Mouse (Mus musculus): ENCODE results near the gene Dlg1.
"Not testable (repeated sequence)": the region's sequence is repeated elsewhere in the genome, so short reads cannot be mapped to it uniquely, and the experiment has no call there.

Dlg1 gene

DNA sequence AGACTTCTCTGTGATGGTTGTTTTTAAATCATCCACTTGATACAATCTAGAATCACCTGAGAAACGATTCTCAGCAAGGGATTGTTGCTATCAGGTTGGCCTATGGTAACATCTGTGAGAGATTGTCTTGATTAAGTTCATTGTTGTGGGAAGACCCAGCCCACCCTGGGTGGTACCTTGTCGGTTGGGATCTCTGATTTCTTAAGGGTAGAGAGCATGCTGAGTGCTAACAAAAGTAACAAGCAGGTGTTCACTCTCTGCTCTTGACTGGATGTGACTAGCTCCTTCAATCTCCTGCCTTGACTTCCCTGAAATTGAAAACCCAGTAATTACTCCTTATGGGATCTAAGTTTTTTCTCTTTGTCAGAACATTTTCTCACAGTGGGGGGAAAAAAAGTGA is 5.7 kb upstream of the Dlg1 start:
- no peak for DNase-seq (ENCODE audit: low spot score)

DNA sequence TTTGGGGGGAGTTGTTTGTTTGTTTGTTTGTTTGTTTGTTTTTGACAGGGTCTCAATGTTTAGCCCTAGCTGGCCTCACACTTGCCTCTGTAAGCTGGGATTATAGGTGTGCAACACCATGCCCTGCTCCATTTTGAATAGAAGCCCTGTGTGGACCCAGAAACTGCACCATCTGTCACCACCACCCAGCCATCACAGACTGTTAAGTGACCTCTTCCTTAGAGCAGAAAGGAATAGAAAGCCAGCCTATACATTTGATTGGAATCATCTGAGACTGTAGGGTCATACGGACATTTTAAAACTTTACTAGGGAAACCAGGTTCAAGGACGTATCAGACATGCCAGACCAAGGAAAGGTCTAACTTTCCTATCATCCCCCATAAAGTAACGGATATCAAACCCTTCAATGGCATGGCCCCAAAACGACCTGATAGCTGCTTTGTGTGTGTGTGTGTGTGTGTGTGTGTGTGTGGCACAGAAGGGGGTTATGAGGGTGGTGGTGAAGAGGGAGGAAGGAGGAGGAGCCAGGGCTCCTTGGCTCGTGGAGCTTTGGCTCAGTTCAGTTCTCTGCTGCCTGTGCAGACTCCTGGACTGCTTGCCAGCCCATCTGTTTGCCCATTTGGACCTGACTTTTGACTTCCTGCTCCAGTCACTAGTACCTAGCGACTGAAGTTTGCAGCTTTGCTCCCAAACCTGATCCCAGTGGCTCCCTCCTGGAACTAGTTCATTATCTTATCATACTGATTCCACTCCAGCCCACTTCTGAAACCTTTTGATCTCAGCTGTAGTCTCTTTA is 4.5 kb upstream of the Dlg1 start:
- no peak for DNase-seq (ENCODE audit: low spot score)

DNA sequence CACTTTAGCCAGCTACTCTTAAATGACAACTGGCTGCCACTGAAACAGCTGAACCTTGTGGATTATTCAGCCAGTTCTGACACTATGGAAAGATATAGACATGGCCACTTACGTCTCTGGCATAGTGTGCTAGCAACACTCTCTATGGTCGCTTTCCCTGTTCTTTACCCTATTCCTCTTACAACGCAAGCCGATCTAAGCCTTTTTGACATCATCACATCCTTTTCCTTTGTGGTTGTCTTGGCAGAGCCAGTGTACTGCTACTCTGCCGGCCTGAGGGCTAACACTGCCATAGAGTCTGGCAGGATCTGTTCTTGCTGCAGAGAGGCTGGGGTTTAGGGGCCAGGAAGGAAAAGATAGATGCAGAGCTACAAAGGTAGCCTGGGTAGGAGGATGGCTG is 3.8 kb upstream of the Dlg1 start:
- DNase-seq (ENCODE audit: low spot score): no peak

DNA sequence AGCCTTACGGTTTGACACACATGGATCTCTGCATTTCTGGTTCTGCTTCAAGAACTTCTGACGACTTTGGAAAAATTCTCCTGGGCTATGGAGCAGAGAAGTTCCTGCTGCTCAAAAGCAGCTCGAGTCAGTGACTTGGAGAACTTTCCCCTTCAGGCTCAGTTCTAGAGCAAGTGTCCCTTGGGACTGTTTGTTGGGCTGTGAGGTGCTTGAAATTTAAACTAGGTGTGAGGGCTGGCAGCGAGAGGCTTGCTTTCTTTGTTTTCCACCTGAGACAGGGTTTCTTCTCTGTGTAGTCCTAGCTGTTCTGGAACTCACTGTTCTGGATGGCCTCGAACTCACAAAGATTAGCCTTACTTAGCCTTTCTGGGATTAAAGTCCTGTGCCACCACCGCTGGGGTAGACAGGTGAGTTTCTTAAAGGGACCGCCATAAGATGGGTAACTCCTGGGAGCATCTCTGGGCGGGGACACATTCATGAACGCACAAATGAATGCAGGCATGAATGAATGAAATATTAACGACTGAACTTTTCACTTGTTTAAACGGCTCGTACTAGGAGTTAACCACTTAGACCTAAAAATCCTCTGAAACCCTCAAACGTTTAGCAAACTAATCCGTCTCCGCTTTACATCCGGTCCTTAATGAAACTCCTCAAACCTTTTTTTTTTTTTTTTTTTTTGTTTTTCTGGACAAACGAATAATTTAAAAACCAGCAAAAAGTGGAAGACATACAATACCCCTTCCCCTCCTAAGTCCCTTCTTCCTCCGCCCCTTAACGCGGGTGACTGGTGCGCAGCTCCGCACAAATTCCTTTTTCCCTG is 476 bp upstream of the Dlg1 start:
- DNase-seq (ENCODE audit: low spot score): no peak

DNA sequence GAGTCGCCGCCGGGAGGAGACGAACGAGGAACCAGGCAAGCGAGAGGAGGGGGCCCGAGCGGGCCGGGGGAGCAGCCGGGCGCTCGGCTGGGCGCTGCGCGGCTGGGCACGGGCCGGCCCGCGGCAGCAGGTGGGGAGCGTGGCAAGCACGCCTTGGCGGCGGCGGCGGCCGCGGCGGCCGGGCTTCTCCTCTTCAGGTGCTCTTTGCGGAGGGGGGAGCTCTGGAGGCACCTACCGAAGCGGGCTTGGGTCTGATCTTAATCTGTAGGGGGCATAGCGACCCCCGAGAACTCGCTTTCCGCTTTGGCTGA is 999 bp downstream of the Dlg1 start:
- DNase-seq (ENCODE audit: low spot score): no peak

DNA sequence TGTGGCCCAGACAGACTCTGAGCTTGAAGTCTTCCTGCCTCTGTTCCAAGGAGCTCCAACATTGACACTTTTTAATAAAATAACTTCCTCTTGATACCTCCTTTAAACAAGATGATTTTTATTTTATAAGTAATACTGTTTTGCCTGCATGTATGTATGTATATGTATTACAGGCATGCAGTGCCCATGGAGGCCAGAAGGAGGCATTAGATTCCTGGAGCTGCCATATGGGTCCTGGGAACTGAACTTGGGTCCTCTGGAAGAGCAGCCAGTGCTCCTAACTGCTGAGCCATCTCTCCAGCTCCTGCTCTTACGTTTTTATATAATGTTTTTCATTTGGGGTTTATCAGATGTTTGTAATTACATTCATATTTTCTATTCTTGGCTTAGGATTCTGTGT is 9.0 kb downstream of the Dlg1 start:
- no peak for DNase-seq (ENCODE audit: low spot score)

DNA sequence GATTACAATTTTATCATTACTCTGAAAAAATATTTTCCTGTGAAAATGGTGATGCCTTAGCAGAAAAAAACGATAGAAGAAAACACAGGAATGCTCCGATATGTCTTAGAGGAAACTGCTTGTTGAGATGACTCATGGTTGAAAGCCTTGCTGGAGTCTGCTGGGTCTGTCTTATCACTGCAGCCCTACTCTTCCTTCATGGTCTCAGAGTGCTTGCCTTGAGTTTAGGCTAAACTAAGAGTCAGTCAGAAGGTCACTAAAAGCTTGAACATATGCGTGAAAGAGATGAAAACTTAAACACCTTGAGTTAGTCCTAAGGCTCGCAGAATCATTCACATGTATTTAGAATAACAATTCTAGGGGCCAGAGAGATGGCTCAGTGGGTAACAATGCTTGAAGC is 14.2 kb downstream of the Dlg1 start:
- DNase-seq (ENCODE audit: low spot score): no peak

DNA sequence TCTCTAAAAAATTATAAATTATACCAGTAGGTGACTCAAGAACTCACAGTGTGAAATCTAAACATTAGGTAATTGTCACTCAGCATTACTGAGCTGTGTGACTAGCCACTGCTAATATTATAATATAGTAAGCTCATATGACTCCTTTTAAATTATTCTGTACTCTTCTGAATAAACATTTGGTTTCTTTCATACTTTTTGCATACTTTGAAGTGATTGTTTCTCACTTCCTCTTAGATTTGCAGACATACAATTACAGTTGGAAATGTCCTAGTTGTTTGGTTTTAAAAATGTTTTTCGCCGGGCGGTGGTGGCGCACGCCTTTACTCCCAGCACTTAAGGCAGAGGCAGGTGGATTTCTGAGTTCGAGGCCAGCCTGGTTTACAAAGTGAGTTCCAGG is 19.0 kb downstream of the Dlg1 start:
- no peak for DNase-seq (ENCODE audit: low spot score)

DNA sequence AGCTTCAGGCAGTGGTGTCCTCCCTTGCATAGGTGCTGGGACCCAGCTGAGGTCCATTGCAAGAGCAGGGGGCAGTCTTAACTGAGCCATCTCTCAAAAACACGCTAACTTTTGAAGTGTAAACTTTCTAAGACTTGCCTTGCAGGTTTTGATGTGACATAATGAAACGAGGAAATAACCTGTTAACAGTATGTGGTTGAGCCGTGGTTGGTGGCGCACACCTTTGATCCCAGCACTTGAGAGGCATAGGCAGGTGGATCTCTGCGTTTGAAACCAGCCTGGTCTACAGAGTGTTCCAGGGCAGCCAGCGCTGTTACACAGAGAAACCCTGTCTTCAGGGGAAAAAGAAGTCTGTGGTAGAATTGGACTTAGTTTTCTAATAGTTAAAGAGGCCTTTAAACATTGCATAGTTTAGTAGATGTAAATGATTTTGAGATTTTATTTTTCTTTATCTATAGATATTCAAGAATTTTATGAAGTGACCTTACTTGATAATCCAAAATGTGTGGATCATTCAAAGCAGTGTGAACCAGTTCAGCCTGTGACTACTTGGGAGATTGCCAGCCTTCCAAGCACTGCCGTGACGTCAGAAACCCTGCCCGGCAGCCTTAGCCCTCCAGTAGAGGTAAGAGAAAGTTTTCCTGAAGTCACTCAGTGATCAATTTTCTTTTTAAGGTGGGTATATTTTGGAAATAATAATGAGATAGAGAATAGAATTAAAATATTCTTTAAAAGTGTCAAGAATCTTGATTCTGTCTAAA is 20.6 kb downstream of the Dlg1 start:
- no peak for DNase-seq (ENCODE audit: low spot score)

DNA sequence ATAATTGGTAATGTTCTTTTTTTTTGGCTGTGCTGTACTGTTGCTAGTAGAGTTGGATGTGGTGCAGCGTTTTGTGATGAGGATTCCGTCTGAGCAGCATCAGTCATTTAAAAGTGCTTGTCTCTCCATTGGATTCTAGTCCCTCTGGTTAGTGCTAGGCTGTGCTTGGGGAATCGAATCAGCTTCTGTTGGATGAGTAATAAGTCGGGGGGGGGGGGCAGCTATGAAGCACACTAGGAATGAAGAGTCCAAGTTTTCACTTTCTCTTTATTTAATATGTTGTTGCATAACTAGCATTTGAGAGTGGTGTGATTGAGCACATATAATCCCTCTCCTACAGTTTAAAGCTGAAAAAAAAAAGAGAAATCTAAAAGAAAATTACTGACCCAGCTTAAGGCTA is 21.5 kb downstream of the Dlg1 start:
- DNase-seq (ENCODE audit: low spot score): no peak

DNA sequence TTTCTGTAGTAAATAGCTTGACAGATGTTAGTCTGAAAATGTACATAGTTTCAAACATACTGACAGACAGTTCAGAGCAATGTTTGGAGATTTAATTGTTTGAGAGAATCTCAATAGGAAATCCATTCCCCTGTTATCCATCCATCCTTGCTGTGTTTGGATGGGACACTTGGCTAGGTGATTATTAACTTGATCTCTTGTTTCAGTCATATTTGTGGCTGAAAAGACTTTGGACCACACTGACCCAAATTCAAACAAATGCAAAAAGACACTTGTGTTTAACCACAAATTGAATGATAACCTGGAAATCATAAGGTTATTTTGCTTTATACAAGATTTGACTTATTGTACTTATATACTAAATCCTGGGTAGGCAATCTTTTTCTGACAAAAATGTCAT is 24.5 kb downstream of the Dlg1 start:
- DNase-seq (ENCODE audit: low spot score): no peak

DNA sequence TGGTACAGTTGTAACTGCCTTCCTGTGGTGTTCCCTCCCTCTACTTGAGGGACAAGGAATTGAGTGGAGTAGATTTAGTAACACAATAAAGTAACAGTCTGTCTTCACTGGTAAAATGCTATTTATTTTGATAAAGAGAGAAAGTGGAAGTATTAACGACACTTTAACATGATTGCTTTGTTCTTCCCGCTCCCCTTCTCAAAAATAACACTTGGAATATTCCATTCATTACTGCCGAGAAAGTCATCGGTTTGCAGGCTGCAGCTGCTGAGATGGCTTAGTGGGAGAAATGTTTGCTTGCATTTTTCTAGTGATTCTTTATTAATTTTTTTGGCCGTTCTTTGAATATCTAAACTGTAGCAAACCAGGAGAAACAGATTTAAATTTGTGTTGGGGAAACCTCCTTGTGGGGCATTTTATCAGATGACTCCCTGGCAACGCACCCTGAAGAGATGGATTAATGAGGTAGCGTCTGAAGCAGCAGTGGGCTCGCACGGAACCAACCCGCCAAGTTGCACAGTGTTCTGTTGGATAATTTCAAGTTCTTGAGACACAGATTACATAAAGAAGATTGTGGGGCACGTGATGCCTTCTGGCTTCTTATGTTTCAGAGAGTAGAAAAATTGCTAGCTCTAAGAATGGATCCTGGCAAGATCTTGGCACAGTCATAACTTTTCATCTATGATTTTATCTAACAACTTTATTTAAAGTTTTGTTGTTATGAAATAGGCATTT is 32.2 kb downstream of the Dlg1 start:
- no peak for DNase-seq (ENCODE audit: low spot score)

DNA sequence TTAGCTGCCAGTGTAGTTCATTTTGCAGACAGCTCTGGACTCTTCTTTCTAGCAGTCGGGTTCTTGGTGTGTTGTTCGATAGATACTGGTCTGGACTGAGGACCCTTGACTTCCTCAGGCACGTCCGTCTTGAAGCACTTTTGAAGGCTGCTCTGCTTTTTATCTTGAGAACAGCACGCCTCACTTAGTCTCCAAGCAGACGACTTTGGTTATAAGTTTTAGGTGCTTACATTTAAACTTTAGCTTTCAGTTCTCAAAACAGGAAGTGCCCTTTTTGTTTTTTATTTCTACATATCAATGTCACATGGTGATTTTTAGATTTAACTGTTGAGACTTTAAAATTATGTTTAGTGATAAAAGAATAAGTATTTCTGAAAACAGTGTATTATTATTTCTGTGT is 33.1 kb downstream of the Dlg1 start:
- no peak for DNase-seq (ENCODE audit: low spot score)

DNA sequence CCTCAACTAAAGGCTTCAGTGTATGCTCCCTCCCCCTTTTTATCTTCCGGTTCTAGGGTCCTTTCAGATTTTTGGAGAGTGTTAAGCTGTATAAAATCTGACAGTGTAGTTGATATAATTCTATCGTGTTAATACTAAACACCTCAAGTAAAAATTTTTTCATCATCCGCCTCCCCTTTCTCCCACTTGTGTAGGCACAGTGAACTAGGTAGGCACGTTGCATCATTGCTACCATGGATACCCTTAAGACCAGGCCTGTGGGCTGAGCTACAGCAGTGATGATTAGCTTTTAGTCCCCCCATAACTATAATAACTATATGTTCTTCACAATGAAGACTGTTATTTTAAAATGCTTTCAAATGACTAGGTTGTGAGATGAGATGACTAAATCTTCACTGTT is 34.1 kb downstream of the Dlg1 start:
- DNase-seq (ENCODE audit: low spot score): no peak

DNA sequence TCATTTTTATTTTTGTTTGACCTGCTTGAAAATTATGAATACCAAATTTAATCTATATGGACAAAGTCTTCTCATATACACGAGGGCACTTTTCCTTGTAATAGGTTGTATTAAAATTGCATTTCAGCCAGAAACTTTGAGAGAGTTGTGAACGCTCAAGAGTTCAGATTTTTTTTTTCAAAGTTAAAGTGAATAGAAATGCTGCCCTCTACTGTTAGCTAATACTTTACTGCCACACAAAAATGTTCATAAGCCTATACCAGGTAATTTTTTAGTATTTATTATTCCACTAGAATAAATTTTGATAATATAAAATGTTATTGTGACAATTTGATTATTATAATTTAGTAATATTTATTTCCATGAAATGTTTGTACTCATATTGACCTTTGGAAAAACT is 42.0 kb downstream of the Dlg1 start:
- DNase-seq (ENCODE audit: low spot score): peak; percentile 35

DNA sequence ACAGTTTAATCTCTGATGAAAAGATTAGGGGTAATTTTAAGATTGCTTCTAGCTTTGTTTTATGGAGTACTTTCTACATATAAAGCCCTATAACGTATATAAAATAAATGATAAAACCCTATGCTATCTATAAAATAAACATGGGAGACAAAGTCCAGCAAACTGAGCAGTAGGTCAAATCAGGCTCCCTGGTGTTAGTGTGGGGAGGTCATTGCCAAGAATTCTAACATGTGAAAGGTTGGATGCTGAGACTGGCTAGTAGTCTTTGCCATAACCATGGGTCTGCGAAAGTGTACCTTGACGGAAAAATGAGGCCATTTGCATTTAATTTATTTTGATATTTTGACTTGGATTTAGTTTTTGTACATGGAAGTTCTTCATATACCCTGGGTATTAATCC is 42.7 kb downstream of the Dlg1 start:
- no peak for DNase-seq (ENCODE audit: low spot score)

DNA sequence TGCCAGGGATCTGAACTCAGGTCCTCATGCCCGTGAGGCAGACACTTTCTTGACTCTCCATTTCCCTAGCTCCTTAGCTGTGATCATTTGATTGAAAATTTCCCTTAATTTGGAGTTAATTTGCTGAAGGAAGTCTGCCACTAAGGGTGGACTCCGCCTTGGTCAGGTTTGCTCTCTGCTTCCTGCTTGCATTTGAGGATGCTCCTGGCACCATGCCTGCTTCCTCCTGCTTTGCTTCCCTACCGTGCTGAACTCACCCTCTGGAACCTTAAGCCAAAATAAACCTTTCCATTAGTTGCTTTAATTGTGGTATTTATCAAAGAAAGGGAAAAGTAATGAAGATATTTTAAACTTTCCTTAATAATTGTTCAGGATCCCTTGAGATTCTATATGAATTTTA is 44.1 kb downstream of the Dlg1 start:
- no peak for DNase-seq (ENCODE audit: low spot score)

DNA sequence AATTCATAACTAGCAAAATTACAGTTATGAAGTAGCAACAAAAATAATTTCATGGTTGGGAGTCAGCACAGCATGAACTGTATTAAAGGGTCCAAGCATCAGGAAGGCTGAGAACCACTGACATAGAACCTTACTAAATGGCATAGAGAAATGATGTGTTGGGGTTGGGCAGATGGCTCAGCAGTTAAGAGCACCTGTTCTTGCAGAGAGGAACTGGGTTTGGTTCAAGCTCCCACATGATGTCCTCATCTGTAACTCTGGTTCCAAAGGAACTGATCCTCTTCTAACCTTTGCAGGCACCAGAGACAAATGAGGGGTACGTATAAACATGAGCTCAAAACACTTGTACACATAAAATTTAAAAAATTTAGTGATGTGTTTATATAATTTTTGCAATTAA is 59.7 kb downstream of the Dlg1 start:
- DNase-seq (ENCODE audit: low spot score): no peak

DNA sequence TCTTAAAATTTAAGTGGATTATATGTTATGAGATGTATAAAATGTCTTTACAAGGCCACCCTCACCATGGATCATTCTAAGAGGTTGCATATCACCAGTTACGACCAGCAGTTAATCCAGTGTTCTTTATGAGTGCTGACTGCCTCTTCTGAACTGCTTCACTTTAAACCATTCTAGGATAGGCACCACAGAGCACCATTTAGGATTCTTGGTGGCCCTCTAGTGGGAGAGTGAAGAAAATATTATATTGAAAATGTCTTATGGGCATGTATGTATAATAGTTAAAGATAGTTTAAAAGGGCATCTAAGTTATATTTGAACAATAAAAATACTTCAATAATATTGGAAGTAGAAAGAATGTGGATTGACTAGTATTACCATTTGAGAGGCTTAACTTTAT is 60.9 kb downstream of the Dlg1 start:
- peak; percentile 52 for DNase-seq (ENCODE audit: low spot score)

DNA sequence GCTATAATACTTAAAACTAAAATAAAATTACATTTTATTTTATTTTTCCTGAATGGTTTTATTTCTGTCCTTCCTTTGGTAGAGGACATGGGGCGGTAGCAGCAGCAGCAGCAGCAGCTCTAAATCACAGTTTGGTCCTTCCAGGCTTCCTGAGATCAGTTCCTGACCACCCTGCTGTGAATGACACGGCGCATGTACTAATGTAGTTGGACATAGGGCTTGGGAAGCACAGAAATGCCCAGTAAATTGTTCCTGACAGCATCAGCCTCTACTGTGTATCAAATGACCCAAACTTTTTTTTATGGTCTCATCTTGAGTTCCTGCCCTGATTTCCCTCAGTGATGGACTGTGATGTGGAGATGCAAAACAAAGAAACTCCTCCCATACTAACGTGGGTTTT is 61.6 kb downstream of the Dlg1 start:
- no peak for DNase-seq (ENCODE audit: low spot score)

DNA sequence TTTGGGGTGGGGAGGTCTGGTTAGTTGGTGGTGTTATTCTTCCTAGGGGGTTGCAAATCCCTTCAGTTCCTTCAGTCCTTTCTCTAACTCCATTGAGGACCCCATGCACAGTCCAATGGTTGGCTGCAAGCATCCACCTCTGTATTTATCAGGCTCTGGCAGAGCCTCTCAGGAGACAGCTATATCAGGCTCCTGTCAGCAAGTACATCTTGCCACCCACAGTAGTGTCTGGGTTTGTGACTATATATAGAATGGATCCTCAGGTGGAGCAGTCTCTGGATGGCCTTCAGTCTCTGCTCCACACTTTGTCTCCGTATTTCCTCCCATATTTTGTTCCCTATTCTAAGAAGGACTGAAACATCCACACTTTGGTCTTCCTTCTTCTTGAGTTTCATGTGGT is 67.7 kb downstream of the Dlg1 start:
- DNase-seq (ENCODE audit: low spot score): not testable (repeated sequence)

DNA sequence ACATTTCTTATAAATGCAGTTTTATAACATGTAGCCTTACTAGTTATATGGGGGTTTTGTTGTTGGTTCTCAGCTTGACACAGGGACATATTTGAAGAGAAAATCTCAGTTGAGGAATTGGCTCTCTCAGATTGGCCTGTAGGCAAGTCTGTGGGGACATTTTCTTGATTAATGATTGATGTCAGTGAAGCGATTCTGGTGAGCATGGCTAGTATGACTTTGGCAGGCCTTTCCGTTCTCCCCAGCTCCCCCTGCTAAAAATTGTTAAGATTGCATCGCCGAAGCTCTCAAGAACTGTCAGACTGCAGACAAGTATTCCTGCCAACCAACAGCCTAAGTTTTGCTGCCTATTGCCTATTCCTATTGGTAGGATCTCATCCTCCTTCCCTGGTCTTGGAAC is 73.8 kb downstream of the Dlg1 start:
- DNase-seq (ENCODE audit: low spot score): no peak

Data from MN1 (cell line).